Mouse (Mus musculus) liver, embryonic 11.5 days (tissue): ENCODE measurements around the gene Aldh1a7. TPM values are rescaled to one million over a fixed set of nuclear protein-coding genes. Genes with fewer than 3 reads are reported as not detected.

Source experiments
- ATAC-seq: fragments of 200-750 bp; cut with Nextera tagmentation; replicated peaks from 2 replicates; pipeline ENCODE4 v1.8.0; 2017; ENCODE audit warnings: moderate number of reproducible peaks, mild to moderate bottlenecking, moderate TSS enrichment, moderate library complexity; ENCODE audit not compliant: low FRiP score
- DNase-seq: peaks from one replicate; pipeline ENCODE4 v3.0.0-alpha.2; 2017; ENCODE audit warnings: low spot score
- H3K27ac ChIP-seq: fragments of 300-500 bp; sonication (generic); 2 replicates; pipeline ENCODE4 v1.5.1; 2014; ENCODE audit warnings: mild to moderate bottlenecking, low read depth, low read length, control low read depth
- H3K27me3 ChIP-seq: fragments of 300-500 bp; sonication (generic); replicated peaks from 2 replicates; pipeline ENCODE4 v1.6.1; 2014; ENCODE audit warnings: low read length, mixed read lengths; ENCODE audit not compliant: control insufficient read depth, insufficient read depth
- H3K36me3 ChIP-seq: fragments of 300-500 bp; sonication (generic); 2 replicates; pipeline ENCODE4 v1.6.1; 2014; ENCODE audit warnings: mild to moderate bottlenecking, low read length, moderate library complexity, mixed read lengths; ENCODE audit not compliant: control insufficient read depth, insufficient read depth
- H3K4me1 ChIP-seq: fragments of 300-500 bp; sonication (generic); replicated peaks from 2 replicates; pipeline ENCODE4 v1.6.1; 2014; ENCODE audit warnings: low read length, mixed read lengths; ENCODE audit not compliant: control insufficient read depth, insufficient read depth
- H3K4me2 ChIP-seq: fragments of 300-500 bp; sonication (generic); 2 replicates; pipeline ENCODE4 v1.6.1; 2014; ENCODE audit warnings: mild to moderate bottlenecking, control low read depth, moderate library complexity
- H3K4me3 ChIP-seq: fragments of 300-500 bp; sonication (generic); 2 replicates; pipeline ENCODE4 v1.5.1; 2014; ENCODE audit warnings: low read depth, low read length, control low read depth
- H3K9ac ChIP-seq: fragments of 300-500 bp; sonication (generic); 2 replicates; pipeline ENCODE4 v1.6.1; 2014; ENCODE audit warnings: low read depth, low read length, control low read depth
- H3K9me3 ChIP-seq: fragments of 300-500 bp; sonication (generic); 2 replicates; pipeline ENCODE4 v1.6.1; 2016; ENCODE audit warnings: low read length, inconsistent platforms, mixed read lengths; ENCODE audit not compliant: control insufficient read depth
- WGBS: fragments of 180-500 bp; shearing (Covaris S2); extraction: QIAGEN DNeasy Blood & Tissue Kit; methylation state at CpG from one replicate; pipeline ENCODE4 v1.1.7; 2014; 5-methylcytosine and 5-hydroxymethylcytosine counted together
- polyA plus RNA-seq: library from polyadenylated mRNA; unstranded; fragments of >200 nt; fragmentation: Nextera tagmentation; extraction: Ambion mirVana; gene quantifications from 2 replicates; pipeline ENCODE4 v1.2.1, GENCODE M21; 2014

Aldh1a7 gene
- 0.96 and 1.0 TPM in 2 replicates for polyA plus RNA-seq

DNA sequence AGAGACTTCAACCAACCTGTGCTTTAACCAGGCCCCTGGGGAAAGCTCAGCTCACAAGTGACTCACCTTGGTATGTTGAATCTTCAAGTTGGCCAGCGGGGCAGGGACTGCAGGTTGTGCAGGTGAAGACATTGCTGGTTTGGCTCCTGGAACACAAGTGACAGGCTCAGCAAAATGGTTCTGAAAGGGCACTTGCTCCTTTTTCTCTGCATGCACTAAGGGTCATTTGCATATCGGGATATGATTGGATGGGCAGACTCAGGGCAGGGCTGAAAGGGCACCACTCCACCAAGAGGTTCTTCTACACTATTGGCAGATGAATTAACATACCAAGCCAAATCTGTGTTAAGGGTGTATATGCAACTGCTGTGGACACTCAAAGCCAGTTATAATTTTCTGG, at the start of gene Aldh1a7:
Aldh1a7 (minus strand) TSS at position 182 of the 400 bp plus-strand sequence.
- H3K4me1 ChIP-seq, result no peaks in the 10 kb centered on the region
- 50% methylated on average over 2 of the region's 2 CpGs for WGBS
- H3K4me3 ChIP-seq, result no peak within 1 kb of the TSS
- no peaks in the 10 kb centered on the region for H3K9me3 ChIP-seq
- H3K9ac ChIP-seq, result no peak within 1 kb of the TSS
- no peaks in the 10 kb centered on the region for H3K27me3 ChIP-seq
- DNase-seq (no peak), ATAC-seq (peak; percentile 58; the same call in 1 of the 2 replicates)
- no peak within 1 kb of the TSS for H3K4me2 ChIP-seq
- H3K27ac ChIP-seq, result no peak within 1 kb of the TSS
- no peaks in the 10 kb centered on the region for H3K36me3 ChIP-seq

DNA sequence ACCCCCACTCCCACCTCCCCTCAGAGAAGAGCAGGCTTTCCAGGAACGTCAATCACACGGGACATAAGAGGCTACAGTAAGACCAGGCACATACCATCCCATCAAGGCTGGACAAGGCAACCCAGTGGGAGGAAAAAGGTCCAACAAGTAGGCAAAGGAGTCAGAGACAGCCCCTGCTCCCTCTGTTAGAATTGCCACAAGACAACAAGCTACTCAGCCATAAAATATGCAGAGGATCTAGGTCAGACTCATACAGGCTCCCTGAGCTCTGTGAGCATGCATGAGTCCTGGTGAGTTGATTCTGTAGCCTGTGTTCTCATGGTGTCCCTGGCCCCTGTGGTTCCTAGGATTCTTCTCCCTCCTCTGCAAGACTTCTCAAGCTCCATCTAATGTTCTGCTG, 48.3 kb upstream of the Aldh1a7 start:
- no peaks in the 10 kb centered on the region for H3K4me1 ChIP-seq
- DNase-seq (no peak), ATAC-seq (no peak)
- H3K27ac ChIP-seq, result no peak overlapping the region
- no peaks in the 10 kb centered on the region for H3K27me3 ChIP-seq
- H3K9ac ChIP-seq, result no peak overlapping the region
- H3K4me2 ChIP-seq, result no peak overlapping the region
- WGBS, result 77% methylated on average over 2 of the region's 2 CpGs
- H3K9me3 ChIP-seq, result no peaks in the 10 kb centered on the region
- no peak overlapping the region for H3K4me3 ChIP-seq
- H3K36me3 ChIP-seq, result no peaks in the 10 kb centered on the region

GRCm38 (mm10) chr19:20773941-20774340, 46.6 kb upstream of the Aldh1a7 start:
- no peaks in the 10 kb centered on the region for H3K27me3 ChIP-seq

DNA sequence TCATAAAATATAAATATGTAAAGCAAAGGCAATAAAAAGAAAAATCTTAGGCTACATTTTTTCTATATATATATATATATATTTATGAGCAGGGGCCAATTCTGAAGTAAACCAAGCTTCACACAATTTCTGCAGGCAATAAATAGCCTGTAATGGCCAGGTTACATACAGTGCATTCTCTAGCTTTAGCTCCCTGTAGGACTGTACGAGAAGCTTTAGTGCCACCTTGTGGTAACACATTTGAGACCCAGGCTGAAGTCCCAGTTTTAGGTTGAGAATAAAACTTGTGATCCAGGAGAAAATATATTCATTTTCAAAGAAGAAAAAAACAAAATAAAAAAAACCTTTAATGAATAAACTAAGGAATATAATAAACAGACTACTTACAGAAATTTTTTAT, 36.9 kb upstream of the Aldh1a7 start:
- no peak for ATAC-seq
- H3K36me3 ChIP-seq, result no peaks in the 10 kb centered on the region
- no peak overlapping the region for H3K27ac ChIP-seq
- no peak for DNase-seq
- no peak overlapping the region for H3K4me3 ChIP-seq
- H3K27me3 ChIP-seq, result no peaks in the 10 kb centered on the region
- H3K4me2 ChIP-seq, result no peak overlapping the region
- no peak overlapping the region for H3K9ac ChIP-seq
- H3K9me3 ChIP-seq, result no peaks in the 10 kb centered on the region
- WGBS, result 14% methylated on average over 1 of the region's 1 CpGs
- H3K4me1 ChIP-seq, result no peaks in the 10 kb centered on the region; the same call in 1 of the 2 replicates

More at GRCm38 (mm10) chr19:20773941-20774340, 46.6 kb upstream of the Aldh1a7 start:
- DNase-seq, result no peak
- H3K27ac ChIP-seq, result no peak overlapping the region
- WGBS, result 88% methylated on average over 7 of the region's 7 CpGs
- H3K4me3 ChIP-seq, result no peak overlapping the region
- H3K4me2 ChIP-seq, result no peak overlapping the region
- no peak for ATAC-seq
- no peaks in the 10 kb centered on the region for H3K36me3 ChIP-seq
- no peaks in the 10 kb centered on the region for H3K4me1 ChIP-seq
- no peaks in the 10 kb centered on the region for H3K9me3 ChIP-seq
- no peak overlapping the region for H3K9ac ChIP-seq

- Histone ChIP-seq H3K4me1 (no peaks in the 10 kb centered on the region; the same call in 1 of the 2 replicates), H3K9me3 (no peaks in the 10 kb centered on the region), H3K27me3 (no peaks in the 10 kb centered on the region), H3K9ac (no peak overlapping the region), H3K27ac (peak overlapping the region; percentile 15; the same call in 1 of the 2 replicates), H3K36me3 (no peaks in the 10 kb centered on the region), H3K4me3 (no peak overlapping the region), H3K4me2 (no peak overlapping the region)
- WGBS, result 48% methylated on average over 4 of the region's 4 CpGs
- peak; percentile 95 for ATAC-seq
- DNase-seq, result no peak
Measured at GRCm38 (mm10) chr19:20761675-20762426, 34.5 kb upstream of the Aldh1a7 start.

GRCm38 (mm10) chr19:20761119-20761518, 33.8 kb upstream of the Aldh1a7 start:
- H3K4me3 ChIP-seq, result no peak overlapping the region
- H3K9ac ChIP-seq, result no peak overlapping the region
- no peak for DNase-seq
- H3K4me2 ChIP-seq, result no peak overlapping the region
- H3K27ac ChIP-seq, result no peak overlapping the region
- no peaks in the 10 kb centered on the region for H3K36me3 ChIP-seq
- no peaks in the 10 kb centered on the region; the same call in 1 of the 2 replicates for H3K4me1 ChIP-seq
- H3K9me3 ChIP-seq, result no peaks in the 10 kb centered on the region
- H3K27me3 ChIP-seq, result no peaks in the 10 kb centered on the region
- WGBS, result 65% methylated on average over 3 of the region's 3 CpGs
- ATAC-seq, result peak; percentile 59; the same call in 1 of the 2 replicates

DNA sequence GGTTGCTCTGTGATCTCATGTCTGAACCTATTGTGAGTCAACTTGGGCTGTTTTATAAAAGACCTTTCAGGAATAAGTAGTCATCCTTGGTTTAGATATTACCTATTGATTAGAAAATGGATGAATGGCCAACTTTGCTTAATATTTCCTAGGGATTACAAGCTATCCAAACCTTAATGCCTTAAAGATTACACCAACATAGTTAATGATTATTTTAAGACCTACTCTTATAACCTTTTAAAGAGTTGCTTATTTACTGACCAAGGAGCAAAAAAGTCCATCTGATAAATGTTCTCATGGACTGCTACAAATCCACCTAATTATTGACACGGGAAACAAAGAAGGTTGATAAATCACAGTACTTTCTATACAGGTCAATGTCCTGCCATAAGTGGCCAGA, 17.3 kb upstream of the Aldh1a7 start:
- Histone ChIP-seq H3K4me2 (no peak overlapping the region), H3K27ac (no peak overlapping the region), H3K36me3 (no peaks in the 10 kb centered on the region), H3K4me1 (no peaks in the 10 kb centered on the region), H3K27me3 (no peaks in the 10 kb centered on the region), H3K9ac (no peak overlapping the region), H3K9me3 (no peaks in the 10 kb centered on the region), H3K4me3 (no peak overlapping the region)
- DNase-seq (no peak), ATAC-seq (no peak)
- WGBS, result 72% methylated on average over 1 of the region's 1 CpGs

DNA sequence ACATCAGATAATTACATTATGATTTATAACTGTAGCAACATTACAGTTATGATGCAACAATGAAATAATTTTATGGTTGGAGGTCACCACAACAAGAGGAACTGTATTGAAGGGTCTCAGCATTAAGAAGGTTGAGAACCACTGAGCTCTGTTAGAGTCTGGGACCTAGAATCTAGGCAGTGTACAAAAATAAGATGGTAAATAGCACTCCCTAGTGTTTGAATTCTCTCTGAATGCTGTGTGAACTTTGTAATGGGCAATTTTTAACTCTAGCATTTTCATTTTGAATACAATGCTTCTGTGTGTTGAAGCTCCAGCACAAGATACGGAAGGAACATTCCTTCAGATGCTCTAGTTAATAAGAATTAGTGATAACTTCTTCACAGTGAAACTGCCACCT, 916 bp upstream of the Aldh1a7 start:
- ATAC-seq (no peak), DNase-seq (no peak)
- 82% methylated on average over 1 of the region's 1 CpGs for whole genome bisulfite sequencing
- H3K36me3 ChIP-seq, result no peaks in the 10 kb centered on the region
- no peaks in the 10 kb centered on the region for H3K27me3 ChIP-seq
- no peaks in the 10 kb centered on the region for H3K9me3 ChIP-seq
- no peak overlapping the region for H3K4me2 ChIP-seq
- H3K4me1 ChIP-seq, result no peaks in the 10 kb centered on the region
- H3K4me3 ChIP-seq, result no peak overlapping the region
- no peak overlapping the region for H3K9ac ChIP-seq
- no peak overlapping the region for H3K27ac ChIP-seq

DNA sequence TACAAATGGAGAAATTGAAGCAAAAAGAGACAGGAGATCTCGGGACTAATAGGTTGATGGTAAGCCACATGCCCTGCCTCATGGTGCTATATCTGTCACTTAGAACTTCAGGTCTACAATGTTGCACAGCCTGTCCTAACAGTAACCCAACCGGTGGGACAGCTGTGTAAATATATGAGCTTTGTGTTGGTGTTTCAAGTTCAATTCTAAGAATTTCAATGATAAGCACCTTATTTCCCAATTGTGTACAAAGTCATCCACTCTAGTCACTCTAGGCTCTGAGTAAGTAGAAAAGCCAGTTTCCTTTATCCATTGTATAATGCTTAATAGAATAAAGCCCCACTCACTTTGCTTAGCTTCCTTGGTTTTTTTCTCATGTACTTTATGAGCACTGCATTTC, 4.4 kb downstream of the Aldh1a7 start:
- no peaks in the 10 kb centered on the region for H3K27me3 ChIP-seq
- no peak overlapping the region for H3K27ac ChIP-seq
- ATAC-seq, result no peak
- DNase-seq, result no peak
- no peak overlapping the region for H3K9ac ChIP-seq
- no peaks in the 10 kb centered on the region for H3K9me3 ChIP-seq
- no peak overlapping the region for H3K4me3 ChIP-seq
- no peaks in the 10 kb centered on the region for H3K36me3 ChIP-seq
- H3K4me2 ChIP-seq, result no peak overlapping the region
- whole genome bisulfite sequencing, result 80% methylated on average over 2 of the region's 2 CpGs
- no peaks in the 10 kb centered on the region for H3K4me1 ChIP-seq
